In the genomic region with DNA sequence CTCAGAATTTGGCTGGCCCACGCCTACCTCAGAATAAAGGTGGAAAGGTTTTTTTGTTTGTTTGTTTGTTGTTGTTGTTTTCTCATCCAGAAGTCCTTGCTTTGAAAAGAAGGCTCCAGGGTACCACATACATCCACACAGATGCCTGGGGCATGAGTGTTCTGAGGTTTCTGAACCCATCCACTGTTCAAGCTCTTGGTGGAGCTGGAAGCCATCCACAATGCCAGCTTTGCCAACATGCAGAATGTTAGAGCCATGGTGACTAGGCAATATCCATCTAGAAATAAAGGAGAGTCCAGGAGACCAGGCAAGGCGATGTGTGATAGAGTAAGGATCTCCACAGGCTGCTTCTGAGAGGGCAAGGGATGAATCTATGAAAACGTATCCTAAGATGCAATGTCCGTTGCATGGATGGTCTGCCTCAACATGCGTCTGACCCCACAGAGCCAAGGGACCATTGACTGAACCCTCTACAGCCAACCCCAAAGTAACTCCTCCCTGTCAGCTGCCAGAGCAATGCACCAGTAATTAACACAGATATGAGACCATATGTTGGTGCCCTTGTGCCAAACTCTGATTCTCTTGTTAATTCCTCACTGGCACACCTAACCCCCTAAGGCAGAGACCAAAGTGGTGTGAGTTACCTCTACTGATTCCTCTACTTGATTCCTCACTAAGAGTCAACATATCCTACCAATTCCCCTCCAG, we compare ENCODE assay signal across 13 mouse cellular contexts.
"Had no signal": no experiment of that assay in that cellular context is flagged by ENCODE, and none has a peak within 500 bp of the region (broad histone marks: within the 10 kb centered on the region; RNA-seq: fewer than 3 reads in every experiment).

No protein-coding gene starts in this region.

- H3K4me1 ChIP-seq: liver, embryonic 15.5 days; neural tube, embryonic 13.5 days; stomach, embryonic 15.5 days had no signal

- DNase-seq: kidney, postnatal 10 days; lung, adult 2 months; lung, postnatal 4 days; midbrain, embryonic 14.5 days; right cerebral cortex, postnatal 14 days; thymus, adult 2 months; thymus, postnatal 36 days had no signal

- H3K4me3 ChIP-seq: left cerebral cortex, adult 2 months; limb, embryonic 10.5 days; liver, embryonic 15.5 days; midbrain, embryonic 10.5 days; neural tube, embryonic 13.5 days; stomach, embryonic 15.5 days had no signal

- H3K27ac ChIP-seq: left cerebral cortex, adult 2 months; limb, embryonic 10.5 days; liver, embryonic 15.5 days; midbrain, embryonic 10.5 days; neural tube, embryonic 13.5 days; stomach, embryonic 15.5 days had no signal

- H3K27me3 ChIP-seq: liver, embryonic 15.5 days; neural tube, embryonic 13.5 days; stomach, embryonic 15.5 days had no signal
